Mouse (Mus musculus): ENCODE results near the gene Ttll11. TPM values are rescaled to one million over a fixed set of nuclear protein-coding genes. Genes with fewer than 3 reads are reported as not detected.

Gene Ttll11
- polyA plus RNA-seq, 1 experiment from 2014 or later = 0.19 TPM

- no peaks in the 10 kb centered on the region for H3K79me2 ChIP-seq (ENCODE audit: inconsistent target)
- WGBS (ENCODE audit: missing documents) = 95% methylated on average over 3 of the region's 3 CpGs
- no peak overlapping the region for H3K27ac ChIP-seq
- H3K4me3 ChIP-seq (ENCODE audit: inconsistent target) = no peak overlapping the region
- H3K36me3 ChIP-seq (ENCODE audit: inconsistent target) = no peaks in the 10 kb centered on the region
Observed at GRCm38 (mm10) chr2:35992259-35992658, 12.5 kb upstream of the Ttll11 start.

- Histone ChIP-seq H3K36me3 (ENCODE audit: inconsistent target) (no peaks in the 10 kb centered on the region), H3K27ac (no peak overlapping the region), H3K4me3 (ENCODE audit: inconsistent target) (no peak overlapping the region), H3K79me2 (ENCODE audit: inconsistent target) (no peaks in the 10 kb centered on the region)
- 9% methylated on average over 7 of the region's 7 CpGs for WGBS (ENCODE audit: missing documents)
Observed at GRCm38 (mm10) chr2:35983869-35984268, 4.2 kb upstream of the Ttll11 start.

DNA sequence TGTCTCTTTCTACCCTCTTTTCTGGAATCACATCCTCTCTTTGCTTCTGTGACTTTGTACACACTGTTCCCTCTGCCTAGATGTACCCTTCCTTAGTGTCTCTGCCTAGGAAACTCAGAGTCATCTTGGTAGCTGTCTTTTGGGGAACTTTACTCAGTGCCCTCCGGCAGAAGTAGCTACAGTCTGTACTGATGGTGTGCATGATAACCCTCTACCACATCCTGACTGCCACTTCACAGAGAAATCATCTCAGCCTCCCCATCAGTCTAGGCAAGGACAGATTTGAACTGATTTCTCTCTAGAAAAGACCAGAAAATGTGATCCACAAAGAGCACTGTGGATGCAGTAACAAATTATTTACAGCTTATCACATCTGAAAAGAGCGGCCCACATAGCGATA lies 2.2 kb upstream of the Ttll11 start:
- no peak overlapping the region for H3K4me3 ChIP-seq (ENCODE audit: inconsistent target)
- no peaks in the 10 kb centered on the region for H3K36me3 ChIP-seq (ENCODE audit: inconsistent target)
- 67% methylated on average over 3 of the region's 3 CpGs for WGBS (ENCODE audit: missing documents)
- no peaks in the 10 kb centered on the region; the same call in 1 of the 2 replicates for H3K79me2 ChIP-seq (ENCODE audit: inconsistent target)
- H3K27ac ChIP-seq = no peak overlapping the region

DNA sequence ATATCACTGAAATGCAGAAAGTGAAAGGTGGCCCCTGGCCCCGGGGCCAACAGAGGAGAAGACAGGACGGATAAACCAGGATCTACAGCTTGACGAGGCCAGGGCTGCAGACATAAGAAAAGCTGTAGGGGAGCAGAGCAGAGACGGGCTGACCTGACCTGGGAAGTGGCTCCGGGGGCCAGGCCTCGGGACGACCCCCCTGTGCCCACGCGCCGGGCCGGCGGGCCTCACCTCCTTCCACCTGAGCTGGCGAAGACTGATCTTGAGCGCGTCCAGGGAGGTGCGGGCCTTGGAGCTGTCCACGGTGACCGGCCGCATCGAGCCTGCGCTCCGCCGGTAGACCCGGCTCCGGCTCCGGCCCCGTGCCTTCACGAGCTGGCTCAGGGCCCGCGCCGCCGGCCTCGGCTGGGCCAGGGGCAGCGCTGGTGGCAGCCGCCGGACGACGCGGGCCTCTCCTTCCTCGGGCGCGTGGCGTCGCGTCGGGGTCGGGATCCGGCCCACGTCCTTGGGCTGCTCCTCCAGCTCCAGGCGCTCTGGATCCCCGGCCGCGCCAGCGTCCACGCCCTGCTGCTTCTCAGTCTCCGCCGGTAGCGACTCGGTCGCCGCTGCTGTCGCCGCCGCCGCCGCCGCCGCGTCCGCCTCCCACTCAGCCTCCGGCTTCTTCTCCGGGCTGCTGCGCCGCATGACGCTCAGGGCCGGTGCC lies 621 bp downstream of the Ttll11 start:
- under 1% methylated on average over 72 of the region's 76 CpGs for WGBS (ENCODE audit: missing documents)
- Histone ChIP-seq H3K27ac (no peak overlapping the region), H3K79me2 (ENCODE audit: inconsistent target) (no peaks in the 10 kb centered on the region; the same call in 1 of the 2 replicates), H3K36me3 (ENCODE audit: inconsistent target) (no peaks in the 10 kb centered on the region), H3K4me3 (ENCODE audit: inconsistent target) (peak overlapping the region; percentile 49)

- Histone ChIP-seq H3K27ac (no peak overlapping the region), H3K36me3 (ENCODE audit: inconsistent target) (no peaks in the 10 kb centered on the region), H3K4me3 (ENCODE audit: inconsistent target) (peak overlapping the region; percentile 49), H3K79me2 (ENCODE audit: inconsistent target) (no peaks in the 10 kb centered on the region; the same call in 1 of the 2 replicates)
- WGBS (ENCODE audit: missing documents) = 12% methylated on average over 15 of the region's 15 CpGs
Observed at GRCm38 (mm10) chr2:35978276-35978933, 1.3 kb downstream of the Ttll11 start.

- Histone ChIP-seq H3K27ac (no peak overlapping the region), H3K4me3 (ENCODE audit: inconsistent target) (no peak overlapping the region), H3K79me2 (ENCODE audit: inconsistent target) (no peaks in the 10 kb centered on the region; the same call in 1 of the 2 replicates), H3K36me3 (ENCODE audit: inconsistent target) (no peaks in the 10 kb centered on the region)
- WGBS (ENCODE audit: missing documents) = 95% methylated on average over 3 of the region's 3 CpGs
Observed at GRCm38 (mm10) chr2:35977749-35978148, 2.0 kb downstream of the Ttll11 start.

- H3K36me3 ChIP-seq (ENCODE audit: inconsistent target) = no peaks in the 10 kb centered on the region
- no peaks in the 10 kb centered on the region for H3K79me2 ChIP-seq (ENCODE audit: inconsistent target)
- H3K27ac ChIP-seq = no peak overlapping the region
- H3K4me3 ChIP-seq (ENCODE audit: inconsistent target) = no peak overlapping the region
- WGBS (ENCODE audit: missing documents) = 73% methylated on average over 6 of the region's 6 CpGs
Observed at GRCm38 (mm10) chr2:35972259-35973001, 7.3 kb downstream of the Ttll11 start.

DNA sequence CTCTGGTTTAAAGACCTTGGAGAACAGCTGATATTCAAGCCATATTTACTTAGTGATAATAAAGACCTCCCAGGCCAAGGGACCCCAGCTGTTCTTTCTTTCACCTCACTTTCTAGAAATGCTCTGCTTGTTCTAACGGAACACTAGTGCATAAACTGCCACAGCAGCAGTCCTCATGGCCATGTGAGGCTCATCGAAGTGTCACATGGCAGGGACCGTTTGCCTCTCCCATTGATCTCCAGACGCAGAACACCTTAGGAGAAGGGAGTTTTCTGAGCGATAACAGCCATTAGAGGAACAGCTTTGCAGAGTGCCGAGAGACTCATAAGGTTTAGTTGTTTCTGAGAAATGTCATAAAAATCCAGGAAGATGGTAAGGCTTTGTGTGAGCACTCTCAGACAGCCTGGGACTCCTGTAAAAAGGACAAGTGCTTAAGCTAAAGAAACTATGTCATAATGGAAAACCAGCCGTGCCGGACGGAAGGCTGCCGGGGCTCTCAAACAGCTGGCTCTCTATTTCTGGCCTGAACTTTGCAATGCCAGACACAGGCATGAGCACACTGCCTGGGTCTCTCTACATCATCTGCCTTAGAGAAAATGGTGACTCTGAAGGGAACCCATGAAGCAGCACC lies 13.7 kb downstream of the Ttll11 start:
- Histone ChIP-seq H3K79me2 (ENCODE audit: inconsistent target) (no peaks in the 10 kb centered on the region), H3K4me3 (ENCODE audit: inconsistent target) (no peak overlapping the region), H3K36me3 (ENCODE audit: inconsistent target) (no peaks in the 10 kb centered on the region), H3K27ac (no peak overlapping the region)
- 96% methylated on average over 10 of the region's 10 CpGs for WGBS (ENCODE audit: missing documents)

GRCm38 (mm10) chr2:35963280-35963679 lies 16.4 kb downstream of the Ttll11 start:
- no peaks in the 10 kb centered on the region for H3K36me3 ChIP-seq (ENCODE audit: inconsistent target)
- H3K4me3 ChIP-seq (ENCODE audit: inconsistent target) = no peak overlapping the region
- WGBS (ENCODE audit: missing documents) = 90% methylated on average over 2 of the region's 2 CpGs
- H3K27ac ChIP-seq = no peak overlapping the region
- H3K79me2 ChIP-seq (ENCODE audit: inconsistent target) = no peaks in the 10 kb centered on the region

DNA sequence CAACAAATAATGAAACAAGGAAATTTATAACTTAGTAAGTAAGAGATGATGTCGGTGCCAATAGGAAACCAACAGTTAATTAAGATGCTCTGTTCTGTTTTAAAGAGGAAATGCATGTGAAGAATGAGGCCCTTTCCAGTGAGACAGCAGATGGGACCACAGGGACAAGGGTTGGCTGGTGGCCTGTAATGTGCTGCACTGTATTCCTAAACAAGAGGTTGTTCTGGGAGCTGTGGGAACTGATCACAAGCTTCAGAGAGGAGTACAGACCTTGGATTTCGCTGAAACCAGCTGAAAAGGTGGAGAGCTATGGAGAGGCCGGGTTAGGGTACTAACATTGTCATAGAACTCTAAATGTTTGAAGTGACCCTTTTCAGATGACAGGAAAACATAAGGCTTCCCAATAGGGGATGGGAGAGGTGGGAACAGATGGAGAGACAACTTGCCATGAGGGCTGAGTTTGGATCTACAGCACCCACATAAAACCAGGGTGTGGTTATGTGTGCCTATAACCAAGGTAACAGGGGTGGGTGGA lies 18.1 kb downstream of the Ttll11 start:
- Histone ChIP-seq H3K4me3 (ENCODE audit: inconsistent target) (no peak overlapping the region), H3K79me2 (ENCODE audit: inconsistent target) (no peaks in the 10 kb centered on the region), H3K27ac (no peak overlapping the region), H3K36me3 (ENCODE audit: inconsistent target) (no peaks in the 10 kb centered on the region)
- 73% methylated on average over 3 of the region's 3 CpGs for WGBS (ENCODE audit: missing documents)

- Histone ChIP-seq H3K36me3 (ENCODE audit: inconsistent target) (no peaks in the 10 kb centered on the region), H3K79me2 (ENCODE audit: inconsistent target) (no peaks in the 10 kb centered on the region), H3K4me3 (ENCODE audit: inconsistent target) (no peak overlapping the region), H3K27ac (no peak overlapping the region)
- WGBS (ENCODE audit: missing documents) = 85% methylated on average over 7 of the region's 7 CpGs
Observed at GRCm38 (mm10) chr2:35957471-35958140, 22.1 kb downstream of the Ttll11 start.

- Histone ChIP-seq H3K79me2 (ENCODE audit: inconsistent target) (no peaks in the 10 kb centered on the region), H3K4me3 (ENCODE audit: inconsistent target) (no peak overlapping the region), H3K27ac (no peak overlapping the region), H3K36me3 (ENCODE audit: inconsistent target) (no peaks in the 10 kb centered on the region)
- WGBS (ENCODE audit: missing documents) = 81% methylated on average over 5 of the region's 5 CpGs
Observed at GRCm38 (mm10) chr2:35955211-35955610, 24.5 kb downstream of the Ttll11 start.

- Histone ChIP-seq H3K36me3 (ENCODE audit: inconsistent target) (no peaks in the 10 kb centered on the region), H3K27ac (no peak overlapping the region), H3K4me3 (ENCODE audit: inconsistent target) (no peak overlapping the region), H3K79me2 (ENCODE audit: inconsistent target) (no peaks in the 10 kb centered on the region)
- WGBS (ENCODE audit: missing documents) = 86% methylated on average over 16 of the region's 16 CpGs
Observed at GRCm38 (mm10) chr2:35952187-35952958, 27.3 kb downstream of the Ttll11 start.
